Mouse (Mus musculus): Measurements from ENCODE around the gene Hoxa4. TPM values are rescaled to one million over a fixed set of nuclear protein-coding genes. Genes with fewer than 3 reads are reported as not detected.

Hoxa4 gene
- total and polyA plus RNA-seq, 2 experiments from 2014 or later, result 0.08 to 0.38 TPM

- TF ChIP-seq EP300 (IDR thresholded peaks at IDR 0.05; ENCODE audit: low read depth) (no peak), CTCF (IDR thresholded peaks at IDR 0.05; ENCODE audit: low read depth) (no peak)
- H3K4me2 ChIP-seq (ENCODE audit: low read depth, low read length), result peak overlapping the region; percentile 32
- no peaks in the 10 kb centered on the region for H3K36me3 ChIP-seq (replicated peaks; ENCODE audit: control insufficient read depth, insufficient read depth, low read length)
- peak overlapping the region; percentile 19 for H3K4me3 ChIP-seq (ENCODE audit: low read depth, low read length)
- H3K9me3 ChIP-seq (replicated peaks; ENCODE audit: control insufficient read depth, low read length), result no peaks in the 10 kb centered on the region
- DNase-seq (ENCODE audit: low spot score) (no peak), ATAC-seq (ENCODE audit: insufficient read depth, low read depth) (peak; percentile 52; the same call in 1 of the 2 replicates)
- whole genome bisulfite sequencing, result 2% methylated on average over 35 of the region's 35 CpGs
- H3K4me1 ChIP-seq (ENCODE audit: control insufficient read depth, insufficient read depth), result 0 out of 2 replicates have a peak, but pooled peaks cover 3% of the 10 kb centered on the region
- H3K9ac ChIP-seq (replicated peaks; ENCODE audit: low read depth, low read length), result no peak overlapping the region
- H3K27me3 ChIP-seq (ENCODE audit: control insufficient read depth, insufficient read depth, low read length), result peaks cover 99% of the 10 kb centered on the region
- no peak overlapping the region; the same call in 1 of the 2 replicates for H3K27ac ChIP-seq (ENCODE audit: low read depth)
Observed at GRCm38 (mm10) chr6:52172501-52172900, 19.1 kb downstream of the Hoxa4 start.

- Histone ChIP-seq H3K27ac (ENCODE audit: low read depth) (no peak overlapping the region; the same call in 1 of the 2 replicates), H3K27me3 (ENCODE audit: control insufficient read depth, insufficient read depth, low read length) (peaks cover 99% of the 10 kb centered on the region), H3K9ac (replicated peaks; ENCODE audit: low read depth, low read length) (no peak overlapping the region), H3K4me3 (ENCODE audit: low read depth, low read length) (peak overlapping the region; percentile 19), H3K9me3 (replicated peaks; ENCODE audit: control insufficient read depth, low read length) (no peaks in the 10 kb centered on the region), H3K4me2 (ENCODE audit: low read depth, low read length) (peak overlapping the region; percentile 32), H3K36me3 (replicated peaks; ENCODE audit: control insufficient read depth, insufficient read depth, low read length) (no peaks in the 10 kb centered on the region), H3K4me1 (ENCODE audit: control insufficient read depth, insufficient read depth) (0 out of 2 replicates have a peak, but pooled peaks cover 3% of the 10 kb centered on the region)
- no peak for TF ChIP-seq CTCF (IDR thresholded peaks at IDR 0.05; ENCODE audit: low read depth)
- no peak for DNase-seq (ENCODE audit: low spot score)
- ATAC-seq (ENCODE audit: insufficient read depth, low read depth), result no peak
- WGBS, result 17% methylated on average over 7 of the region's 7 CpGs
Observed at GRCm38 (mm10) chr6:52171938-52172337, 19.6 kb downstream of the Hoxa4 start.

- peaks cover 99% of the 10 kb centered on the region for H3K27me3 ChIP-seq (ENCODE audit: control insufficient read depth, insufficient read depth, low read length)
- no peak overlapping the region for H3K4me3 ChIP-seq (ENCODE audit: low read depth, low read length)
- no peak overlapping the region for H3K4me2 ChIP-seq (ENCODE audit: low read depth, low read length)
- H3K27ac ChIP-seq (ENCODE audit: low read depth), result no peak overlapping the region
- no peak for ATAC-seq (ENCODE audit: insufficient read depth, low read depth)
- H3K9me3 ChIP-seq (replicated peaks; ENCODE audit: control insufficient read depth, low read length), result no peaks in the 10 kb centered on the region
- 13% methylated on average over 4 of the region's 4 CpGs for WGBS
- 0 out of 2 replicates have a peak, but pooled peaks cover 3% of the 10 kb centered on the region for H3K4me1 ChIP-seq (ENCODE audit: control insufficient read depth, insufficient read depth)
- no peaks in the 10 kb centered on the region for H3K36me3 ChIP-seq (replicated peaks; ENCODE audit: control insufficient read depth, insufficient read depth, low read length)
- no peak for DNase-seq (ENCODE audit: low spot score)
- H3K9ac ChIP-seq (replicated peaks; ENCODE audit: low read depth, low read length), result no peak overlapping the region
- TF ChIP-seq CTCF (IDR thresholded peaks at IDR 0.05; ENCODE audit: low read depth) (no peak), EP300 (IDR thresholded peaks at IDR 0.05; ENCODE audit: low read depth) (no peak)
Observed at GRCm38 (mm10) chr6:52171331-52171730, 20.2 kb downstream of the Hoxa4 start.

- Histone ChIP-seq H3K4me2 (ENCODE audit: low read depth, low read length) (0 out of 2 replicates have a peak overlapping the region, but pooled peaks have one; percentile 17), H3K9ac (replicated peaks; ENCODE audit: low read depth, low read length) (no peak overlapping the region), H3K27me3 (ENCODE audit: control insufficient read depth, insufficient read depth, low read length) (peaks cover 99% of the 10 kb centered on the region), H3K4me3 (ENCODE audit: low read depth, low read length) (no peak overlapping the region), H3K4me1 (ENCODE audit: control insufficient read depth, insufficient read depth) (0 out of 2 replicates have a peak, but pooled peaks cover 3% of the 10 kb centered on the region), H3K9me3 (replicated peaks; ENCODE audit: control insufficient read depth, low read length) (no peaks in the 10 kb centered on the region), H3K27ac (ENCODE audit: low read depth) (peak overlapping the region; percentile 46), H3K36me3 (replicated peaks; ENCODE audit: control insufficient read depth, insufficient read depth, low read length) (no peaks in the 10 kb centered on the region)
- ATAC-seq (ENCODE audit: insufficient read depth, low read depth) (0 out of 2 replicates have a peak, but pooled peaks have one; percentile 8), DNase-seq (ENCODE audit: low spot score) (no peak)
- WGBS, result 8% methylated on average over 5 of the region's 5 CpGs
- TF ChIP-seq CTCF (IDR thresholded peaks at IDR 0.05; ENCODE audit: low read depth) (no peak), EP300 (IDR thresholded peaks at IDR 0.05; ENCODE audit: low read depth) (no peak)
Observed at GRCm38 (mm10) chr6:52170898-52171223, 20.7 kb downstream of the Hoxa4 start.

- ATAC-seq (ENCODE audit: insufficient read depth, low read depth), result peak; percentile 33; the same call in 1 of the 2 replicates
Observed at GRCm38 (mm10) chr6:52170166-52170897, 21.2 kb downstream of the Hoxa4 start.

More at GRCm38 (mm10) chr6:52170166-52170897, 21.2 kb downstream of the Hoxa4 start:
- no peak for TF ChIP-seq CTCF (IDR thresholded peaks at IDR 0.05; ENCODE audit: low read depth)
- no peak for TF ChIP-seq EP300 (IDR thresholded peaks at IDR 0.05; ENCODE audit: low read depth)
- Histone ChIP-seq H3K27ac (ENCODE audit: low read depth) (peak overlapping the region; percentile 46), H3K4me1 (ENCODE audit: control insufficient read depth, insufficient read depth) (0 out of 2 replicates have a peak, but pooled peaks cover 3% of the 10 kb centered on the region), H3K4me2 (ENCODE audit: low read depth, low read length) (peak overlapping the region; percentile 17; the same call in 1 of the 2 replicates), H3K4me3 (ENCODE audit: low read depth, low read length) (no peak overlapping the region), H3K9me3 (replicated peaks; ENCODE audit: control insufficient read depth, low read length) (no peaks in the 10 kb centered on the region), H3K9ac (replicated peaks; ENCODE audit: low read depth, low read length) (no peak overlapping the region), H3K36me3 (replicated peaks; ENCODE audit: control insufficient read depth, insufficient read depth, low read length) (no peaks in the 10 kb centered on the region), H3K27me3 (ENCODE audit: control insufficient read depth, insufficient read depth, low read length) (peaks cover 99% of the 10 kb centered on the region)
- 5% methylated on average over 39 of the region's 40 CpGs for WGBS
- DNase-seq (ENCODE audit: low spot score), result no peak
